Comparison of ENCODE assay signal across 27 mouse cellular contexts in genomic region chr7:24455726-24456125, GRCm38 (mm10). TPM values are rescaled to one million over a fixed set of nuclear protein-coding genes. Genes with fewer than 3 reads are reported as not detected.
A peak's percentile ranks its signal among the peaks of the same experiment; 100 is the strongest.
DNase-seq lines count a peak whose midpoint lies in the region; TF ChIP-seq lines count a peak whose summit lies in the region.
"Had no signal": no experiment of that assay in that cellular context is flagged by ENCODE, and none has a peak within 500 bp of the region (broad histone marks: within the 10 kb centered on the region; RNA-seq: fewer than 3 reads in every experiment).

No protein-coding gene starts in this region.

- no peak for TF ChIP-seq CTCF in lung, adult 2 months (IDR thresholded peaks at IDR 0.05; ENCODE audit: insufficient read depth, low read length)

- H3K4me1 ChIP-seq in heart, embryonic 10.5 days = peaks cover 8% of the 10 kb centered on the region; the same call in 1 of the 2 replicates
- peaks cover 15% of the 10 kb centered on the region for H3K4me1 ChIP-seq in lung, adult 2 months (ENCODE audit: control insufficient read depth, insufficient read depth, low read length)
- H3K4me1 ChIP-seq: forebrain, embryonic 12.5 days; limb, embryonic 15.5 days had no signal

- H3K27ac ChIP-seq in heart, embryonic 10.5 days = no peak overlapping the region
- H3K27ac ChIP-seq: forebrain, embryonic 12.5 days; heart, embryonic 15.5 days; hindbrain, embryonic 14.5 days; limb, embryonic 15.5 days had no signal

- no peak for TF ChIP-seq POLR2A in lung, adult 2 months (IDR thresholded peaks at IDR 0.05; ENCODE audit: borderline replicate concordance, extremely low read depth, low read depth, low read length)

- peak; percentile 28 for DNase-seq in adrenal gland, adult 2 months
- no peak for DNase-seq in adrenal gland, postnatal 10 days
- peak; percentile 50 to 77 for DNase-seq in heart, adult 9 months (ENCODE audit: low spot score in 2 of 2)
- no peak for DNase-seq in heart, embryonic 10.5 days (ENCODE audit: low spot score)
- DNase-seq in lung, adult 18-20 months = peak; percentile 48 to 69
- DNase-seq in lung, adult 2 months = no peak
- peak; percentile 79 for DNase-seq in lung, postnatal 36 days
- no peak for DNase-seq in natural killer cell, adult 2 months (ENCODE audit: low spot score in 2 of 2)
- DNase-seq: cerebellum, adult 9-10 months; gastrocnemius, postnatal 25 days; layer of hippocampus, postnatal 36 days; midbrain, embryonic 14.5 days; thymus, postnatal 14 days had no signal

- WGBS in heart, embryonic 10.5 days = 65% methylated on average over 5 of the region's 5 CpGs
- WGBS in lung, adult 2 months = 46% methylated on average over 5 of the region's 5 CpGs

- H3K9me3 ChIP-seq in heart, embryonic 10.5 days = no peaks in the 10 kb centered on the region
- H3K9me3 ChIP-seq: forebrain, embryonic 12.5 days; G1E; heart, embryonic 15.5 days; limb, embryonic 15.5 days had no signal

- H3K4me3 ChIP-seq in heart, embryonic 10.5 days = no peak overlapping the region
- no peak overlapping the region for H3K4me3 ChIP-seq in lung, adult 2 months (replicated peaks; ENCODE audit: extremely low read depth, low read depth, low read length)
- H3K4me3 ChIP-seq: forebrain, embryonic 12.5 days; heart, embryonic 15.5 days; limb, embryonic 15.5 days had no signal

- peaks cover 16% of the 10 kb centered on the region; the same call in 1 of the 2 replicates for H3K27me3 ChIP-seq in heart, embryonic 10.5 days (ENCODE audit: insufficient read depth, poor library complexity, severe bottlenecking)
- H3K27me3 ChIP-seq: heart, embryonic 15.5 days; limb, embryonic 15.5 days had no signal

- no peaks in the 10 kb centered on the region for H3K36me3 ChIP-seq in heart, embryonic 10.5 days
- H3K36me3 ChIP-seq: forebrain, embryonic 12.5 days; G1E; heart, embryonic 15.5 days; limb, embryonic 15.5 days had no signal

RNA-seq across cellular contexts. Expression of gene Irgc1, which starts 3.6 kb away (rescaled TPM):
- not detected for total RNA-seq in adrenal gland, adult 2 months (2021)
- 0.19 TPM in 1 of 2 replicates, not detected in the other for polyA plus RNA-seq in adrenal gland, adult 2 months (2012; rRNA removed)
- under 1 TPM in 1 of 2 experiments, not detected in 1; 0.27 TPM for total RNA-seq in adrenal gland, postnatal 10 days (2021)
- 0.16 TPM in 1 of 2 replicates, not detected in the other for polyA plus RNA-seq in heart, embryonic 10.5 days (2016; fragmentation: Nextera tagmentation; extraction: Ambion mirVana)
- polyA plus RNA-seq in lung, adult 2 months (2012; rRNA removed) = 0.69 and 3.8 TPM in 2 replicates
- total RNA-seq: gastrocnemius, postnatal 25 days; layer of hippocampus, adult 18-20 months; layer of hippocampus, postnatal 36 days had no signal
- polyA plus RNA-seq: activated CD4-positive, CD25-positive, alpha-beta regulatory T cell, adult 4 months; embryonic facial prominence, embryonic 11.5 days; forebrain, embryonic 12.5 days; heart, embryonic 15.5 days; hindbrain, embryonic 14.5 days; intestine, embryonic 14.5 days; liver, embryonic 16.5 days; midbrain, embryonic 14.5 days; neural tube, embryonic 14.5 days had no signal

RNA-seq across cellular contexts. Expression of gene Plaur, which starts 6.6 kb away (rescaled TPM):
- total RNA-seq in adrenal gland, adult 2 months (2021) = 10 to 100 TPM in 1 of 2 experiments, 1 to 10 TPM in 1; 9.5 to 10.8 TPM
- 15.5 and 18.0 TPM in 2 replicates for polyA plus RNA-seq in adrenal gland, adult 2 months (2012; rRNA removed)
- 1 to 10 TPM; 6.7 to 9.4 TPM for total RNA-seq in adrenal gland, postnatal 10 days (2021)
- polyA plus RNA-seq in heart, embryonic 10.5 days (2016; fragmentation: Nextera tagmentation; extraction: Ambion mirVana) = 4.3 and 7.3 TPM in 2 replicates
- 65.6 and 88.8 TPM in 2 replicates for polyA plus RNA-seq in lung, adult 2 months (2012; rRNA removed)
- polyA plus RNA-seq: testis, adult 2 months had no signal

RNA-seq across cellular contexts. Expression of gene Cadm4, which starts 26.1 kb away (rescaled TPM):
- total RNA-seq in adrenal gland, adult 2 months (2021) = 1 to 10 TPM; 1.7 to 4.7 TPM
- polyA plus RNA-seq in adrenal gland, adult 2 months (2012; rRNA removed) = 6.6 and 7.5 TPM in 2 replicates
- total RNA-seq in adrenal gland, postnatal 10 days (2021) = 1 to 10 TPM; 6.4 to 8.6 TPM
- 0.54 and 0.63 TPM in 2 replicates for polyA plus RNA-seq in heart, embryonic 10.5 days (2016; fragmentation: Nextera tagmentation; extraction: Ambion mirVana)
- polyA plus RNA-seq in lung, adult 2 months (2012; rRNA removed) = 12.3 and 18.6 TPM in 2 replicates
- total RNA-seq: G1E; megakaryocyte progenitor cell, adult 5-6 weeks had no signal
- polyA plus RNA-seq: activated CD4-positive, CD25-positive, alpha-beta regulatory T cell, adult 4 months; CD4-positive, CD25-positive, alpha-beta regulatory T cell, adult 4 months had no signal

RNA-seq across cellular contexts. Expression of gene Zfp428, which starts 51.1 kb away (rescaled TPM):
- total RNA-seq in adrenal gland, adult 2 months (2021) = 1 to 10 TPM; 4.2 to 7.2 TPM
- 32.1 and 38.3 TPM in 2 replicates for polyA plus RNA-seq in adrenal gland, adult 2 months (2012; rRNA removed)
- 1 to 10 TPM; 6.0 to 9.1 TPM for total RNA-seq in adrenal gland, postnatal 10 days (2021)
- 41.9 and 61.3 TPM in 2 replicates for polyA plus RNA-seq in heart, embryonic 10.5 days (2016; fragmentation: Nextera tagmentation; extraction: Ambion mirVana)
- 7.1 and 12.1 TPM in 2 replicates for polyA plus RNA-seq in lung, adult 2 months (2012; rRNA removed)
- polyA plus RNA-seq: activated CD4-positive, CD25-positive, alpha-beta regulatory T cell, adult 4 months had no signal

RNA-seq across cellular contexts. Expression of gene Smg9, which starts 56.3 kb away (rescaled TPM):
- total RNA-seq in adrenal gland, adult 2 months (2021) = 10 to 100 TPM; 19.7 to 20.2 TPM
- polyA plus RNA-seq in adrenal gland, adult 2 months (2012; rRNA removed) = 45.8 and 46.0 TPM in 2 replicates
- total RNA-seq in adrenal gland, postnatal 10 days (2021) = 10 to 100 TPM; 19.5 to 24.1 TPM
- 25.4 and 27.7 TPM in 2 replicates for polyA plus RNA-seq in heart, embryonic 10.5 days (2016; fragmentation: Nextera tagmentation; extraction: Ambion mirVana)
- 35.8 and 58.4 TPM in 2 replicates for polyA plus RNA-seq in lung, adult 2 months (2012; rRNA removed)

Comparison
In these comparisons a context has a peak if more than half of its experiments do, and no peak if none do; other contexts are left out.
1. DNase-seq: peak in adrenal gland, adult 2 months (single experiment), heart, adult 9 months (2 of 2), lung, adult 18-20 months (2 of 2) and lung, postnatal 36 days (single experiment); none in adrenal gland, postnatal 10 days (single experiment), heart, embryonic 10.5 days (single experiment), lung, adult 2 months (single experiment) and natural killer cell, adult 2 months (0 of 2).